Mouse (Mus musculus): ENCODE results near the gene Mrm3.

GRCm38 (mm10) chr11:76260208-76261050 lies 16.9 kb downstream of the Mrm3 start:
- TF ChIP-seq CTCF (conservative IDR thresholded peaks at IDR 0.05; ENCODE audit: insufficient read depth, insufficient read length, low read depth, low read length) (no peak), POLR2A (IDR thresholded peaks at IDR 0.05; ENCODE audit: low read depth, low read length) (no peak)
